Mouse (Mus musculus) ES-Bruce4 (cell line): ENCODE data around the gene Gli2. TPM values are rescaled to one million over a fixed set of nuclear protein-coding genes. Genes with fewer than 3 reads are reported as not detected.

Experiments
- H3K27ac ChIP-seq: 2 replicates; pipeline ENCODE4 v1.5.1; 2012; ENCODE audit warnings: low read length, inconsistent platforms; ENCODE audit not compliant: insufficient read depth
- H3K27me3 ChIP-seq: 2 replicates; pipeline ENCODE4 v1.6.1; 2012; ENCODE audit warnings: mild to moderate bottlenecking, low read length, inconsistent platforms; ENCODE audit not compliant: control insufficient read depth, poor library complexity, insufficient read depth, severe bottlenecking
- H3K36me3 ChIP-seq: 2 replicates; pipeline ENCODE4 v1.6.1; 2012; ENCODE audit warnings: inconsistent platforms, mild to moderate bottlenecking, low read length, moderate library complexity; ENCODE audit not compliant: control insufficient read depth, poor library complexity, insufficient read depth, severe bottlenecking
- H3K4me1 ChIP-seq: one replicate; pipeline ENCODE4 v1.8.1; 2011; ENCODE audit warnings: low read length; ENCODE audit not compliant: control insufficient read depth, insufficient read depth
- H3K4me3 ChIP-seq: 2 replicates; pipeline ENCODE4 v1.5.1; 2011; ENCODE audit warnings: low read depth, mild to moderate bottlenecking, low read length
- H3K9ac ChIP-seq: 2 replicates; pipeline ENCODE4 v1.6.1; 2012; ENCODE audit warnings: low read depth, mild to moderate bottlenecking, inconsistent platforms; ENCODE audit not compliant: poor library complexity, severe bottlenecking
- H3K9me3 ChIP-seq: replicated peaks from 2 replicates; pipeline ENCODE4 v1.6.1; 2012; ENCODE audit warnings: mild to moderate bottlenecking, low read length, inconsistent platforms; ENCODE audit not compliant: control insufficient read depth, poor library complexity, insufficient read depth, severe bottlenecking
- CTCF ChIP-seq: IDR thresholded peaks from one replicate; pipeline ENCODE4 v1.8.1; 2011; ENCODE audit warnings: low read depth, low read length
- EP300 ChIP-seq: IDR thresholded peaks from 2 replicates; pipeline ENCODE4 v1.6.1; 2011; ENCODE audit warnings: low read depth, low read length; ENCODE audit not compliant: insufficient read depth
- POLR2A ChIP-seq: IDR thresholded peaks from one replicate; pipeline ENCODE4 v1.8.1; 2011; ENCODE audit warnings: low read length; ENCODE audit not compliant: insufficient read depth
- polyA plus RNA-seq: library from polyadenylated mRNA; stranded (reverse); fragments of >200 nt; gene quantifications from 2 replicates; pipeline ENCODE4 v1.2.4, GENCODE M21; 2011; ENCODE audit warnings: low read depth; ENCODE audit not compliant: missing spikeins, insufficient read depth, insufficient read length

Gene Gli2
- polyA plus RNA-seq, 1 experiment, result 10.9 TPM

DNA sequence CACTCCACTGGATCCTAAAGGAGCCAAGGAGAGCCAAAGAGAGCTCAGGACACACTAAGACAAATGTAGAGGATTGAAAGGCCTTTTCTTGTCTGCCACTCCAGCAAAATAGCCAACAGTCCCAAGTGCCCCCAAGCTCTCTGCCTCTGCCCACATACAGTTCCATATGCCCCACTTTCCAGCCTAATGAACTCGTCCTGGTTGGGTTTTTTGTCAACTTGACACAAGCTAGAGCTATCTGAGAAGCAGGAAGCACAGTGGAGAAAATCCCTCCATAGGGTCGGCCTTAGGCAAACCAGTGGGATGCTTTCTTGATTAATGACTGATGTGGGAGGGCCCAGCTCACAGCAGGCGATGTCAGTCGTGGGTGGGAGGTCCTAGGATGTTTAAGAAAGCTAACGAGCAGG, 70.6 kb downstream of the Gli2 start:
- no peak for TF ChIP-seq CTCF
- TF ChIP-seq EP300, result no peak
- no peak for TF ChIP-seq POLR2A
- no peak overlapping the region for H3K9ac ChIP-seq
- H3K27me3 ChIP-seq, result no peaks in the 10 kb centered on the region
- H3K9me3 ChIP-seq, result no peaks in the 10 kb centered on the region
- H3K4me1 ChIP-seq, result no peaks in the 10 kb centered on the region
- no peak overlapping the region for H3K4me3 ChIP-seq
- no peak overlapping the region for H3K27ac ChIP-seq
- H3K36me3 ChIP-seq, result no peaks in the 10 kb centered on the region

DNA sequence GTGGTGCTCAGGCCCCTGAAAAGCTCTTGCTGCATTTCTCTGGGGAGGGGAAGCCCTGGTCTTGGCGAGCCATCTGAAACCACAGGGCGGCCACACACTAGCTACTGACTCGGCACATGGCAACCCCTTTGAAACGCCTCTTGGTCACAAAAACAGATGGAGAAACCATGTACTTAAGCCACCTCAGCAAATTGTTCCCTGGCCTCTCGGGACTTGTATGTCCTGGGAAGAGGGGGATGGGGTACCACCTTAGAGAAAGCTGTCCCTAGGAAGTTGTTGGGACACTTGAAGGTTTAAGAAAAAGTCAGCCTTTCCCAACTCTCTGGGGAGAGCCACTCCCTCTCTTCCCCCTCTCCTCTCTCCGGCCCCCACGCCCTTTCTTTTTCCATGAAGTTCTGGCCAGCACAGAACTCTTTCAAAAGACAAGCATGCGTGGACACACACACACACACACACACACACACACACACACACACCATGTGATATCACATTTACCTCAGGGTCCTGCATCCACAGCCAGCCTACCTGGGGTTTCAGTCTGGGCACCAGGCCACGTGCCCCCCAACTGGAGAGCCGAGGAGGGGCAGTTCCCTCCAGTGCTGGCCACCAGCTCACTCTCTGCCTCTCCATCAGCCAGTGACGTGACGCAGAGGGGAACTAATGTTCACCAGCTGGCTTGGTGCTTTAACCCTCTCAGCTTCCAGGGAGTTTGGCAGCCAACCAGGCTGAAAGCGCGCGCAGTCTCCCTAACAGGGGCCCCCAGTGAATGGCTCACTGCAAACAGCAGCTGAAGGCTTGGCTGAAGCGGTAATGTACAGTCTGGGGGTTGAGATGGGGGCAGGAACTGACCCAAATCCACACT, 71.2 kb downstream of the Gli2 start:
- no peak overlapping the region for H3K9ac ChIP-seq
- H3K4me1 ChIP-seq, result no peaks in the 10 kb centered on the region
- H3K4me3 ChIP-seq, result no peak overlapping the region
- no peaks in the 10 kb centered on the region for H3K27me3 ChIP-seq
- no peak overlapping the region for H3K27ac ChIP-seq
- H3K9me3 ChIP-seq, result no peaks in the 10 kb centered on the region
- TF ChIP-seq POLR2A (no peak), CTCF (no peak), EP300 (no peak)
- H3K36me3 ChIP-seq, result no peaks in the 10 kb centered on the region

DNA sequence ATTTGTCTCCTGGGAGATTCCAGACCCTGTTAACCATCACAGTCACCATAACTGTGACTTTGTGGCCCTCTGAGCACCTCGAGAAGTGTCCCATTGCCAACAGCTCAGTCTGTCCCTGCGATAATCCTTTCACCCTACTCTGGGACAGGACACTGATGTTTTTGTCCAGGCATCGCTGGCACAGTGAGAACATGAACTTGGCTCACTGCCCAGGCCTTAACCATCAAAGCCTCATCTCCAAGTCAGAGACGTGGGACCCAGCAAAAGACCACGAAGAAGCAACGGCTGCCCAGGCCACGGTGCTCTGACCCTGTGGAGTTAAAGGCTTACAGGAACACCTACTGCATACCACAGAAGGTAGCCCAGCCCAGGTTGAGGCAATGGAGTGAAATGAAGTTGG, 72.8 kb downstream of the Gli2 start:
- no peak for TF ChIP-seq POLR2A
- no peak for TF ChIP-seq CTCF
- no peak for TF ChIP-seq EP300
- Histone ChIP-seq H3K9me3 (no peaks in the 10 kb centered on the region), H3K4me3 (no peak overlapping the region), H3K27ac (no peak overlapping the region), H3K36me3 (no peaks in the 10 kb centered on the region), H3K4me1 (no peaks in the 10 kb centered on the region), H3K9ac (no peak overlapping the region), H3K27me3 (no peaks in the 10 kb centered on the region)

DNA sequence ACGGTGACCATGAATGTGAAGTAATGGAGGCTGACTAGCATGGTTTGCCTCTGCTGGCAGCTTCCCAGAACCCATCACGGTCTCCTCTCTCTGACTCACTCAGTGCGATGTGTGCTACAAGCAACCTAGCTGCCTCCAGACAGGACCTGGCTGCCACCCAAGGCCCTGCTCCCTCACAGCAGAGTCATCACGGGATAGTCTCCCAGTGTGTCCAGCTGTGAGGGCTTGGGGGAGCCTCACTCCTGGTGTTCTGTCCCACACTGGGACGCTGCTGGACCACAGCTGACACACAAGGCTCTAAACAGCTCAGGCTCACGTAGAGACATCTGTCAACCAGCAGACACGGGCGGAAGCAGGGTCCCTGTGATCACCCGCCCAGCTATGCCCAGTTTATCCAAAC, 76.8 kb downstream of the Gli2 start:
- TF ChIP-seq CTCF (no peak), POLR2A (no peak), EP300 (no peak)
- Histone ChIP-seq H3K27ac (no peak overlapping the region), H3K36me3 (no peaks in the 10 kb centered on the region)

DNA sequence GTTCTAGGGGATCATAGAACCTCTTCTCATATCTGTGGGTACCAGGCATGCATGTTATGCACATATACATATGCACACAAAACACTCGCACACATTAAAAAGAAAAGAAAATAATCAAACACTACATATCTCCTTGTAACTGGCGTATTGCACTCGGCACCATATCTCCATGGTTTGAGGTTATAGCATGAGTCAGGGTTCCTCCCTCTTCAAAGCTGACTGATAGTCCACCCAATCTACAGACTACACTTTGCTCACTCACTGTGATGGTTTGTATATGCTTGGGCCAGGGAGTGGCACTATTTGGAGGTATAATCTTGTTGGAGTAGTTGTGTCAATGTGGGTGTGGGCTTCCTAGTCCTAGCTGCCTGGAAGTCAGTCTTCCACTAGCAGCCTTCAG, 78.0 kb downstream of the Gli2 start:
- H3K4me3 ChIP-seq, result no peak overlapping the region
- no peaks in the 10 kb centered on the region for H3K9me3 ChIP-seq
- no peak for TF ChIP-seq POLR2A
- no peak for TF ChIP-seq CTCF
- TF ChIP-seq EP300, result no peak
- H3K36me3 ChIP-seq, result no peaks in the 10 kb centered on the region
- no peaks in the 10 kb centered on the region for H3K4me1 ChIP-seq
- H3K27me3 ChIP-seq, result no peaks in the 10 kb centered on the region
- H3K9ac ChIP-seq, result no peak overlapping the region
- no peak overlapping the region for H3K27ac ChIP-seq

More for the DNA sequence above, 76.8 kb downstream of the Gli2 start:
- no peaks in the 10 kb centered on the region for H3K4me1 ChIP-seq
- no peak overlapping the region for H3K9ac ChIP-seq
- no peaks in the 10 kb centered on the region for H3K27me3 ChIP-seq
- H3K9me3 ChIP-seq, result no peaks in the 10 kb centered on the region
- no peak overlapping the region for H3K4me3 ChIP-seq

DNA sequence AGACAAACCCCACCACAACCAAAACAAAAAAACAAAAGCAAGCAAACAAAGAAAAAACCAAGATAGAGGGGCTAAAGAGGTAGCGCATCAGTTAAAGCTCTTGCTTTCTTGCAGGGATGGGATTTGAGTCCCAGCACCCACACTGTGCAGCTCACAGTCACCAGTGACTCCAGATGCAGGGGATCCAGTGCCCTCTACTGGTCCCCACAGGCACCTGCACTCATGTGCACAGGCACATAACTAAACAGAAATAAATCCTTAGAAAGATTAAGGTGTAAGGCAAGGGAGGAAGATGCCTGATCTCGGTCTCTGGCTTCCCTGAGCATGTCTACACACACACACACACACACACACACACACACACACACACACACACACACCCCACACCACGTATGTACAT, 83.4 kb downstream of the Gli2 start:
- no peaks in the 10 kb centered on the region for H3K27me3 ChIP-seq
- H3K4me1 ChIP-seq, result no peaks in the 10 kb centered on the region
- H3K4me3 ChIP-seq, result no peak overlapping the region
- no peaks in the 10 kb centered on the region for H3K36me3 ChIP-seq
- H3K9me3 ChIP-seq, result no peaks in the 10 kb centered on the region
- H3K9ac ChIP-seq, result no peak overlapping the region
- TF ChIP-seq POLR2A (no peak), CTCF (peak; percentile 28)
- no peak overlapping the region for H3K27ac ChIP-seq
